In the genomic region with DNA sequence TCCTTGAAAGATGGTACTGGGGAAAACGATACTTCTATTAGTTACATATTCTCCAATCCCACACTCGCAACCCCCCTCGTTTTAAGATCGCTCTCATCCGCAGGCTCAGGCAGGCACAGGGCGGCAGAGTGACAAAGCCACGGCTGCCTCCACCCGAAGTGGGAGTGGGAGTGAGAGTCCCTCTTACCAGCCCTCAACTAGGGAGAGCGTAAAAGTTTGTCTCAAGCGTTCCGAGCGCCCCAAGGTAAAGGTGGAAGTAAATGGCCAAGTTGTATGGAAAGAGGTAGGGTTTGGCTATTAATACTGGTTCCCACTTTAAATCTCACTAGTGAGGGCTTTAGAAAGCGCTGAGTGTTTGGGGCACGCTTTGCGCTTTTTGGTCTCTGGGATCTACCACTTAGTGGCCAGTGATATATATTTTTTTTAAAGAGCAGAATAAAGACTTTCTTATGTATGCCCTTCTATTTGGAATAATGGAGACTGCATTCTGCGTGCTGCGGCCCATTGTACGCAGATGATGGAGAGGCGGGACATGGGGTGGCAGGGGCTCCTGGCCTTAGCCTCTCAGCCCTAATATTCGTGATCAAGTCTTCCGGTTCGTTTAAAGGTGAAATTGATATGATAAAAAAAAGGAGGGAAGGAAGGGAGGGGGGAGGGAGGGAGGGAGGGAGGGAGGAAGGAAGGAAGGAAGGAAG, we compare ENCODE assay signal across 8 mouse cellular contexts. TPM values are rescaled to one million over a fixed set of nuclear protein-coding genes. Genes with fewer than 3 reads are reported as not detected.
DNase-seq lines count a peak whose midpoint lies in the region; ATAC-seq and TF ChIP-seq lines count a peak whose summit lies in the region.

No protein-coding gene starts in this region.

- H3K79me2 ChIP-seq in MEL (ENCODE audit: control insufficient read depth, insufficient read depth, low read length, poor library complexity), result peaks cover 27% of the 10 kb centered on the region

- under 1% methylated on average over 22 of the region's 22 CpGs for WGBS in forebrain, postnatal 0 days
- WGBS in liver, embryonic 13.5 days (ENCODE audit: insufficient replicate concordance), result 3% methylated on average over 22 of the region's 22 CpGs

- no peaks in the 10 kb centered on the region for H3K27me3 ChIP-seq in MEL (ENCODE audit: control insufficient read depth in 1 of 2, insufficient read depth in 2 of 2, low read length in 2 of 2)
- no peaks in the 10 kb centered on the region for H3K27me3 ChIP-seq in forebrain, postnatal 0 days (ENCODE audit: insufficient read depth, low read length)
- peaks cover 94% of the 10 kb centered on the region for H3K27me3 ChIP-seq in liver, embryonic 13.5 days

- ATAC-seq in forebrain, postnatal 0 days, result peak; percentile 25
- ATAC-seq in liver, embryonic 13.5 days (ENCODE audit: low read depth), result no peak
- no peak for ATAC-seq in erythroid progenitor cell, adult 5-6 weeks (replicated peaks; ENCODE audit: low FRiP score, poor library complexity, severe bottlenecking)
- no peak for ATAC-seq in megakaryocyte-erythroid progenitor cell, adult 5-6 weeks (replicated peaks; ENCODE audit: low FRiP score, low TSS enrichment, poor library complexity, severe bottlenecking)

- H3K4me3 ChIP-seq in MEL (ENCODE audit: control insufficient read depth in 1 of 2, insufficient read depth in 1 of 2, low read depth in 2 of 2, low read length in 2 of 2), result peak overlapping the region; percentile 79 to 90
- H3K4me3 ChIP-seq in forebrain, postnatal 0 days (ENCODE audit: low read depth, low read length), result peak overlapping the region; percentile 79
- H3K4me3 ChIP-seq in liver, embryonic 13.5 days (replicated peaks), result peak overlapping the region; percentile 47; the same call in 1 of the 2 replicates

- no peak; a peak in 1 of 4 replicates for TF ChIP-seq POLR2A in MEL (IDR thresholded peaks at IDR 0.05; ENCODE audit: control insufficient read depth in 1 of 2, insufficient read depth in 1 of 2, low read depth in 1 of 2, low read length in 2 of 2, poor library complexity in 1 of 2)

- H3K4me1 ChIP-seq in MEL (ENCODE audit: control insufficient read depth in 1 of 2, insufficient read depth in 2 of 2, low read length in 2 of 2), result peaks cover 3 to 10% of the 10 kb centered on the region in 2 experiments; a peak in 3 of 4 replicates
- peaks cover 2% of the 10 kb centered on the region for H3K4me1 ChIP-seq in forebrain, postnatal 0 days (ENCODE audit: insufficient read depth)
- H3K4me1 ChIP-seq in liver, embryonic 13.5 days (replicated peaks), result no peaks in the 10 kb centered on the region

- H3K4me2 ChIP-seq in forebrain, postnatal 0 days (ENCODE audit: low read depth), result peak overlapping the region; percentile 69
- peak overlapping the region; percentile 41; the same call in 1 of the 2 replicates for H3K4me2 ChIP-seq in liver, embryonic 13.5 days

- H3K9ac ChIP-seq in MEL (ENCODE audit: control insufficient read depth, low read depth, low read length, poor library complexity, severe bottlenecking), result peak overlapping the region; percentile 76
- H3K9ac ChIP-seq in forebrain, postnatal 0 days, result peak overlapping the region; percentile 88
- H3K9ac ChIP-seq in liver, embryonic 13.5 days, result no peak overlapping the region

- peak; percentile 76 for DNase-seq in heart, adult 11 months
- no peak for DNase-seq in heart, adult 18-20 months
- peak; percentile 70 for DNase-seq in MEL (ENCODE audit: low read depth, low spot score)
- no peak for DNase-seq in forebrain, postnatal 0 days
- no peak for DNase-seq in liver, embryonic 13.5 days
- no peak for DNase-seq in Muller cell, postnatal 12 days (ENCODE audit: inconsistent ontology term)

- no peak for TF ChIP-seq EP300 in MEL (IDR thresholded peaks at IDR 0.05; ENCODE audit: low read depth in 1 of 2, low read length in 2 of 2)

- peaks cover 0 to 15% of the 10 kb centered on the region in 2 experiments; a peak in 2 of 4 replicates for H3K36me3 ChIP-seq in MEL (ENCODE audit: control insufficient read depth in 1 of 2, insufficient read depth in 2 of 2, low read length in 2 of 2)
- H3K36me3 ChIP-seq in forebrain, postnatal 0 days (ENCODE audit: insufficient read depth), result no peaks in the 10 kb centered on the region
- H3K36me3 ChIP-seq in liver, embryonic 13.5 days, result no peaks in the 10 kb centered on the region

- no peak for TF ChIP-seq RAD21 in MEL (IDR thresholded peaks at IDR 0.05; ENCODE audit: low read depth, low read length)

- TF ChIP-seq CTCF in MEL (IDR thresholded peaks at IDR 0.05 in 2 of 3, conservative IDR thresholded peaks at IDR 0.05 in 1 of 3; ENCODE audit: control insufficient read depth in 1 of 3, insufficient read depth in 1 of 3, low read depth in 2 of 3, low read length in 3 of 3, poor library complexity in 1 of 3, severe bottlenecking in 1 of 3), result no peak
- no peak for TF ChIP-seq CTCF in forebrain, postnatal 0 days (IDR thresholded peaks at IDR 0.05; ENCODE audit: low read depth)

- peak overlapping the region; percentile 84 for H3K27ac ChIP-seq in MEL (ENCODE audit: control insufficient read depth, low read depth, low read length)
- peak overlapping the region; percentile 96 for H3K27ac ChIP-seq in forebrain, postnatal 0 days (ENCODE audit: low read depth, low read length)
- no peak overlapping the region for H3K27ac ChIP-seq in liver, embryonic 13.5 days

- no peaks in the 10 kb centered on the region for H3K9me3 ChIP-seq in MEL (replicated peaks; ENCODE audit: insufficient read depth, low read length)
- H3K9me3 ChIP-seq in forebrain, postnatal 0 days (ENCODE audit: low read length), result no peaks in the 10 kb centered on the region
- no peaks in the 10 kb centered on the region for H3K9me3 ChIP-seq in liver, embryonic 13.5 days (replicated peaks)

TF ChIP-seq in MEL, 35 proteins besides CTCF, POLR2A, EP300 and RAD21:
- no peak for TF ChIP-seq NELFE (IDR thresholded peaks at IDR 0.05; ENCODE audit: low read depth, low read length)
- TF ChIP-seq KAT2A (conservative IDR thresholded peaks at IDR 0.05; ENCODE audit: low read depth, low read length), result no peak
- TF ChIP-seq JUND (IDR thresholded peaks at IDR 0.05; ENCODE audit: low read depth, low read length), result no peak
- no peak for TF ChIP-seq ZNF384 (IDR thresholded peaks at IDR 0.05; ENCODE audit: low read depth, low read length)
- TF ChIP-seq NRF1 (IDR thresholded peaks at IDR 0.05; ENCODE audit: insufficient read depth, low read depth, low read length, poor library complexity, severe bottlenecking), result no peak
- no peak for TF ChIP-seq TCF12 (IDR thresholded peaks at IDR 0.05; ENCODE audit: low read depth, low read length)
- TF ChIP-seq SMC3 (IDR thresholded peaks at IDR 0.05; ENCODE audit: low read depth, low read length), result no peak
- no peak for TF ChIP-seq MAFK (IDR thresholded peaks at IDR 0.05; ENCODE audit: borderline replicate concordance, low read depth, low read length)
- TF ChIP-seq E2F4 (IDR thresholded peaks at IDR 0.05; ENCODE audit: borderline replicate concordance, low read depth, low read length), result no peak
- no peak for TF ChIP-seq ZMIZ1 (IDR thresholded peaks at IDR 0.05; ENCODE audit: low read depth, low read length)

RNA-seq across cellular contexts. Expression of a gene that starts 2.5 kb away (rescaled TPM):
- 1 to 10 TPM; 2.1 to 2.6 TPM for total RNA-seq in heart, adult 18-20 months (2021)
- 9.9 and 11.3 TPM in 2 replicates for total RNA-seq in MEL (2012; rRNA removed)
- 10 to 100 TPM in 1 of 2 experiments, not detected in 1; 27.1 TPM for polyA plus RNA-seq in MEL (2012; ENCODE audit: insufficient read depth in 1 of 2, insufficient read length in 2 of 2, low read depth in 1 of 2, low replicate concordance in 2 of 2, missing spikeins in 1 of 2)
- total RNA-seq in forebrain, postnatal 0 days (2014; rRNA removed), result 161 and 250 TPM in 2 replicates
- polyA plus RNA-seq in forebrain, postnatal 0 days (2015; fragmentation: Nextera tagmentation; extraction: Ambion mirVana), result 72.9 and 89.1 TPM in 2 replicates
- 0.48 and 0.68 TPM in 2 replicates for polyA plus RNA-seq in liver, embryonic 13.5 days (2015; fragmentation: Nextera tagmentation; extraction: Ambion mirVana)
- not detected in 2 replicates for total RNA-seq in erythroid progenitor cell, adult 5-6 weeks (2015; ENCODE audit: low replicate concordance)
- not detected in 2 replicates for total RNA-seq in erythroid progenitor cell, adult 5-6 weeks (2017; ENCODE audit: low replicate concordance)
- total RNA-seq in megakaryocyte-erythroid progenitor cell, adult 5-6 weeks (2014; fragmentation: Nextera tagmentation), result not detected in 2 replicates
- not detected in 2 replicates for total RNA-seq in megakaryocyte-erythroid progenitor cell, adult 5-6 weeks (2017)

Comparison
In these comparisons a context has a peak if more than half of its experiments do, and no peak if none do; other contexts are left out.
1. DNase-seq: peak in heart, adult 11 months (single experiment) and MEL (single experiment); none in heart, adult 18-20 months (0 of 2), forebrain, postnatal 0 days (single experiment), liver, embryonic 13.5 days (single experiment) and Muller cell, postnatal 12 days (single experiment).
2. RNA of a gene that starts 2.5 kb away (total RNA-seq): 161 to 250 TPM in forebrain, postnatal 0 days; 9.9 to 11.3 TPM in MEL, 2.1 to 2.6 TPM in heart, adult 18-20 months, not detected in erythroid progenitor cell, adult 5-6 weeks and not detected in megakaryocyte-erythroid progenitor cell, adult 5-6 weeks; every median in the first group is over 10 times any median in the second.
3. Peak in every context shown above with its lines, with median percentiles within 50 percentile points of each other: H3K4me3 ChIP-seq.